Mouse (Mus musculus) hindbrain, embryonic 13.5 days (tissue): ENCODE results near the gene Pnkd. TPM values are rescaled to one million over a fixed set of nuclear protein-coding genes. Genes with fewer than 3 reads are reported as not detected.
A peak's percentile ranks its signal among the peaks of the same experiment; 100 is the strongest.

Experiments used
- ATAC-seq: fragments of 200-750 bp; cut with Nextera tagmentation; 2 replicates; pipeline ENCODE4 v1.8.0; 2017; ENCODE audit warnings: moderate TSS enrichment; ENCODE audit not compliant: low FRiP score
- H3K27ac ChIP-seq: fragments of 300-500 bp; sonication (generic); 2 replicates; pipeline ENCODE4 v1.5.1; 2015; ENCODE audit warnings: inconsistent platforms, mild to moderate bottlenecking, moderate library complexity
- H3K27me3 ChIP-seq: fragments of 300-500 bp; sonication (generic); 2 replicates; pipeline ENCODE4 v1.6.1; 2015; ENCODE audit warnings: mild to moderate bottlenecking, inconsistent platforms
- H3K36me3 ChIP-seq: fragments of 300-500 bp; sonication (generic); 2 replicates; pipeline ENCODE4 v1.6.1; 2015; ENCODE audit warnings: mild to moderate bottlenecking, inconsistent platforms
- H3K4me1 ChIP-seq: fragments of 300-500 bp; sonication (generic); replicated peaks from 2 replicates; pipeline ENCODE4 v1.6.1; 2015; ENCODE audit warnings: inconsistent platforms
- H3K4me2 ChIP-seq: fragments of 300-500 bp; sonication (generic); 2 replicates; pipeline ENCODE4 v1.6.1; 2015; ENCODE audit warnings: inconsistent platforms, mild to moderate bottlenecking, moderate library complexity
- H3K4me3 ChIP-seq: fragments of 300-500 bp; sonication (generic); 2 replicates; pipeline ENCODE4 v1.5.1; 2015; ENCODE audit warnings: mild to moderate bottlenecking, inconsistent platforms
- H3K9ac ChIP-seq: fragments of 300-500 bp; sonication (generic); 2 replicates; pipeline ENCODE4 v1.6.1; 2015; ENCODE audit warnings: mild to moderate bottlenecking, inconsistent platforms
- H3K9me3 ChIP-seq: fragments of 300-500 bp; sonication (generic); 2 replicates; pipeline ENCODE4 v1.6.1; 2016; ENCODE audit warnings: inconsistent platforms
- WGBS: fragments of 180-500 bp; shearing (Covaris S2); methylation state at CpG from one replicate; pipeline ENCODE4 v1.1.7; 2015; 5-methylcytosine and 5-hydroxymethylcytosine counted together
- polyA plus RNA-seq: library from polyadenylated mRNA; unstranded; fragments of >200 nt; fragmentation: Nextera tagmentation; extraction: Ambion mirVana; gene quantifications from 2 replicates; pipeline ENCODE4 v1.2.1, GENCODE M21; 2015

Gene Pnkd
- polyA plus RNA-seq, 1 experiment from 2014 or later, result 98.2 TPM

DNA sequence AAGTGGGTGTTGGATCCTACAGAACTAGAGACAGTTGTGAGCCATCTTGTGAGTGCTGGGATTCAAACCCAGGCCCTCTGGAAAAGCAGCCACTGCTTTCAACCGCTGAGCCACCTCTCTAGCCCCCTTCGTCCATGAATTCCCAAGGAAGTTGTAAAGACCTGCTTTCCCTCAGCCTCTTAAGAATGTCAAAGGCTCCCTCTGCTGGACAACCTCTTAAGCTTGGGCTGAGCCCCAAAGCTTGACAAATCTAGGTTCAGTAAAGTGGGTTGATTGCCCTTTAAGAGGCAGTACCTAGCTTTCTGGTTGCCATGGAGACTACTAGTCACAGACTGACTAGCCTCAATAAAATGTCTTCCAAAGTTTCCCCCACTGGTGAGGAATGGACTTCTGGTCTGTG lies 77.1 kb downstream of the Pnkd start, which contains the start of gene Catip:
TSS of gene Catip (plus strand) at position 297 of the 400 bp plus-strand sequence.
- Histone ChIP-seq H3K4me2 (no peak within 1 kb of the TSS), H3K4me1 (peaks cover 3% of the 10 kb centered on the region; the same call in 1 of the 2 replicates), H3K27me3 (no peaks in the 10 kb centered on the region), H3K4me3 (no peak within 1 kb of the TSS), H3K9ac (no peak within 1 kb of the TSS), H3K36me3 (no peaks in the 10 kb centered on the region), H3K9me3 (no peaks in the 10 kb centered on the region), H3K27ac (no peak within 1 kb of the TSS)
- ATAC-seq, result peak; percentile 59
- WGBS, result 2% methylated on average over 2 of the region's 2 CpGs

- peaks cover 3% of the 10 kb centered on the region; the same call in 1 of the 2 replicates for H3K4me1 ChIP-seq
- no peak overlapping the region for H3K4me2 ChIP-seq
- WGBS, result 69% methylated on average over 17 of the region's 17 CpGs
- ATAC-seq, result peak; percentile 67
- H3K27me3 ChIP-seq, result peaks cover 1% of the 10 kb centered on the region; the same call in 1 of the 2 replicates
- no peak overlapping the region for H3K27ac ChIP-seq
- H3K9me3 ChIP-seq, result no peaks in the 10 kb centered on the region
- no peak overlapping the region for H3K9ac ChIP-seq
- H3K36me3 ChIP-seq, result no peaks in the 10 kb centered on the region
- H3K4me3 ChIP-seq, result no peak overlapping the region
Observed at GRCm38 (mm10) chr1:74362325-74363229, 77.8 kb downstream of the Pnkd start.

GRCm38 (mm10) chr1:74363437-74363836 lies 78.7 kb downstream of the Pnkd start:
- 79% methylated on average over 5 of the region's 5 CpGs for WGBS
- Histone ChIP-seq H3K4me1 (peaks cover 10% of the 10 kb centered on the region), H3K4me2 (no peak overlapping the region), H3K9me3 (no peaks in the 10 kb centered on the region), H3K27me3 (peaks cover 4% of the 10 kb centered on the region; the same call in 1 of the 2 replicates), H3K27ac (no peak overlapping the region), H3K9ac (no peak overlapping the region), H3K4me3 (no peak overlapping the region), H3K36me3 (no peaks in the 10 kb centered on the region)
- ATAC-seq, result no peak

GRCm38 (mm10) chr1:74364270-74364669 lies 79.5 kb downstream of the Pnkd start:
- Histone ChIP-seq H3K36me3 (no peaks in the 10 kb centered on the region), H3K27ac (no peak overlapping the region), H3K4me2 (no peak overlapping the region), H3K4me1 (peaks cover 11% of the 10 kb centered on the region), H3K9me3 (no peaks in the 10 kb centered on the region), H3K27me3 (peaks cover 4% of the 10 kb centered on the region; the same call in 1 of the 2 replicates), H3K9ac (no peak overlapping the region), H3K4me3 (no peak overlapping the region)
- ATAC-seq, result no peak
- WGBS, result 77% methylated on average over 8 of the region's 8 CpGs

- WGBS, result 23% methylated on average over 34 of the region's 34 CpGs
- H3K9ac ChIP-seq, result peak overlapping the region; percentile 63; the same call in 1 of the 2 replicates
Observed at GRCm38 (mm10) chr1:74367886-74368645, 83.3 kb downstream of the Pnkd start.

GRCm38 (mm10) chr1:74370040-74370439 lies 85.3 kb downstream of the Pnkd start:
- peaks cover 8% of the 10 kb centered on the region for H3K4me1 ChIP-seq
- H3K4me2 ChIP-seq, result no peak overlapping the region
- 55% methylated on average over 4 of the region's 4 CpGs for WGBS
- peaks cover 4% of the 10 kb centered on the region; the same call in 1 of the 2 replicates for H3K27me3 ChIP-seq
- H3K9me3 ChIP-seq, result no peaks in the 10 kb centered on the region
- no peaks in the 10 kb centered on the region for H3K36me3 ChIP-seq
- no peak overlapping the region for H3K4me3 ChIP-seq
- no peak overlapping the region for H3K9ac ChIP-seq
- no peak for ATAC-seq
- H3K27ac ChIP-seq, result no peak overlapping the region

More at GRCm38 (mm10) chr1:74367886-74368645, 83.3 kb downstream of the Pnkd start:
- Histone ChIP-seq H3K36me3 (no peaks in the 10 kb centered on the region), H3K9me3 (no peaks in the 10 kb centered on the region), H3K27me3 (peaks cover 4% of the 10 kb centered on the region; the same call in 1 of the 2 replicates), H3K27ac (no peak overlapping the region), H3K4me1 (peaks cover 8% of the 10 kb centered on the region), H3K4me2 (peak overlapping the region; percentile 57), H3K4me3 (peak overlapping the region; percentile 26)
- peak; percentile 66 for ATAC-seq

DNA sequence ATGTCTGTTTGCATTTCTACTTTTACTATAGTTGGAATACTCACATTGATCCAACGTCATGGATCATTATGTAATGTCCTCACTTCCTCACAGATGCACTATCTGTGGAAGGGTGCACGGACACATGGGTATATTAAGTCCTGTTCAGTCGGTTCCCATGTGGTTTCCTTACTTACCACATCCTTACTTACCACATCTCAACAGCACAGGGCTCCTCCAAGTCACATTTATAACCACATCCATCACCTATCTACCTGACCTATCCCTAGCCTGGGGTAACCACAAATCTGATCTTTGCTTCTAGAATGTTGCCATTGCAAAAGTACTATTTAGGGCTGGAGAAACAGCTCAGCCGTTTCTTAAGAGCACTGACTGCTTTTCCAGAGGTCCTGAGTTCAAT lies 88.6 kb downstream of the Pnkd start:
- 81% methylated on average over 4 of the region's 4 CpGs for WGBS
- Histone ChIP-seq H3K36me3 (no peaks in the 10 kb centered on the region), H3K9ac (no peak overlapping the region), H3K4me1 (peaks cover 2% of the 10 kb centered on the region), H3K27ac (no peak overlapping the region), H3K4me3 (no peak overlapping the region), H3K4me2 (no peak overlapping the region), H3K9me3 (no peaks in the 10 kb centered on the region), H3K27me3 (0 out of 2 replicates have a peak, but pooled peaks cover 3% of the 10 kb centered on the region)
- ATAC-seq, result no peak

DNA sequence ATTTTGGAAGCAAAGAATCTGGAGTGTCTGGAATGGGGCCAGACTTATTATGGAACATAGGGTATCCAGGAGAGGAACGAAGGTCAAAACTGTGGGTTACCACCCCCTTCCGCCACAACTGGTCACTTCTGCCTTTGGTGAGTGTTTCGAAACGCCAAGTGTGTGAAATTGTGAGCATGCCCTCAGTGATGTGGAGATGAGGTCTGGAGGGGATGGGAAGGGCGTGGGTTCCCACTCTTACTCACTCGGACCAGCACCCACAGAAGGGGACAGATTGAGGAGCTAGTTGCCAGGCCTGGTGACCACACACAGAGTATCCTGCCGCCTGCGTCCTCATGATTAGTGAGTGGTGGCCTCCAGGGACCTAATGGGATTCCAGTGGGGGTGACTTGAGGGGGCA lies 90.2 kb downstream of the Pnkd start, which contains the start of gene Slc11a1:
TSS of gene Slc11a1 (plus strand) at position 216 of the 400 bp plus-strand sequence.
- no peaks in the 10 kb centered on the region; the same call in 1 of the 2 replicates for H3K4me1 ChIP-seq
- no peak for ATAC-seq
- no peak within 1 kb of the TSS for H3K4me2 ChIP-seq
- no peak within 1 kb of the TSS for H3K9ac ChIP-seq
- no peaks in the 10 kb centered on the region for H3K36me3 ChIP-seq
- no peak within 1 kb of the TSS; the same call in 1 of the 2 replicates for H3K27ac ChIP-seq
- H3K4me3 ChIP-seq, result no peak within 1 kb of the TSS
- WGBS, result 75% methylated on average over 8 of the region's 8 CpGs
- no peaks in the 10 kb centered on the region for H3K9me3 ChIP-seq
- 0 out of 2 replicates have a peak, but pooled peaks cover 3% of the 10 kb centered on the region for H3K27me3 ChIP-seq

DNA sequence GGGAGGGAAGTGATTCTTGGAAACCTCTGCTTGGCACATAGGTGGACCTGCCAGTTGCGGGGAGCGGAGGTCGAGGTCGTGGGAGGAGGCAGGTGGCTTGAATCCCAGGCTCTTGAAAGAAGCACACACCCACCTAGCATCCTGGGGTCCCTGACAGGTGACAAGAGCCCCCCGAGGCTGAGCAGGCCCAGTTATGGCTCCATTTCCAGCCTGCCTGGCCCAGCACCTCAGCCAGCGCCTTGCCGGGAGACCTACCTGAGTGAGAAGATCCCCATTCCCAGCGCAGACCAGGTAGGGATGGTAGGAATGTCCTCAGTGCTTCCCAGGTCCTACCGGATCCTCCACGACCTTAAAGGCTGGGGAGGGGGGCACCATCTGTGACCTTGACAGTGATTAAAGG lies 90.8 kb downstream of the Pnkd start:
- no peak for ATAC-seq
- H3K4me3 ChIP-seq, result no peak overlapping the region
- no peak overlapping the region for H3K4me2 ChIP-seq
- no peaks in the 10 kb centered on the region for H3K36me3 ChIP-seq
- WGBS, result 78% methylated on average over 10 of the region's 10 CpGs
- H3K4me1 ChIP-seq, result no peaks in the 10 kb centered on the region; the same call in 1 of the 2 replicates
- H3K9me3 ChIP-seq, result no peaks in the 10 kb centered on the region
- H3K27me3 ChIP-seq, result 0 out of 2 replicates have a peak, but pooled peaks cover 3% of the 10 kb centered on the region
- no peak overlapping the region; the same call in 1 of the 2 replicates for H3K27ac ChIP-seq
- no peak overlapping the region for H3K9ac ChIP-seq

DNA sequence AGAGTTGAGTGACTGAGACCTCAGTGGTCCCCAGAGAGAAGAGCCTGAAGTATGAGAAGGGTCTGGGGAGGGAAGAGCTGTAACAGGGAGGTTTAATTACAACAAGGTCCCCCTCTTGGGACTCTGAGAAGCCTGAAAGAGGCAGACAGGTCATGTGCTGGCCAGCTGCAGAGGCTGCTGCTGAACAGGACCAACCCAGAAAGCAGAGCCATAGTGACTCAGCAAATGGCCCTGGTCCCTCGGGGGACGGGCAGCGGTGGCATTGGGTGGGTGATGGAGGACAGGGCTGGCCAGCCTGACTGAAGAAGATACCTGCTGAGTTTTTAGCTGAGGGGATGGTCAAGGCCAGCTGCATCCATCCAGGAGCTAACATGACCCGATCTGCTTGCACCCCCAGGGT lies 91.7 kb downstream of the Pnkd start:
- 0 out of 2 replicates have a peak, but pooled peaks cover 3% of the 10 kb centered on the region for H3K27me3 ChIP-seq
- no peaks in the 10 kb centered on the region; the same call in 1 of the 2 replicates for H3K4me1 ChIP-seq
- H3K4me2 ChIP-seq, result no peak overlapping the region
- no peak overlapping the region for H3K27ac ChIP-seq
- no peak overlapping the region for H3K4me3 ChIP-seq
- no peaks in the 10 kb centered on the region for H3K9me3 ChIP-seq
- WGBS, result 81% methylated on average over 4 of the region's 4 CpGs
- H3K9ac ChIP-seq, result no peak overlapping the region
- no peaks in the 10 kb centered on the region for H3K36me3 ChIP-seq
- ATAC-seq, result no peak

DNA sequence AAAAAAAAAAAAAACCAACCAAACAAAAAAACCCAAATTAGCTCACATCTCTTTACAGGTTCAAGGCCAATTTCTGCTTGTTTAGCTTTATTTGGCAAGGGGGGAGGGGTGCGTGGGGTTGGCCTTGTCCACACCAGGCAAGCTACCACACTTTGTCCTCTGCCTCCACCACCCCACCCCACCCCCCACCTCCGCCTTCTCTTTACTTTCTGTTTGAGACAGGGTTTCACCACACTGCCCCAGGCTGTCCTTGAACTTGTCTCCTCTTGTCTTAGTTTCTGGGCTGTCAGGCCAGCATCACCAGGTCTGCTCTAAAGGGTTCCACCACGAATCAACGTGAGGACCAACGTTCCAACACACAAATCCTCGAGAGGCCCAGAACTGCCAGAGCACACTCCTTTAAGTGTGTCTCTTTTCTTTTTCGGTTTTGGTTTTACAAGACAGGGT lies 94.4 kb downstream of the Pnkd start:
- no peak overlapping the region for H3K9ac ChIP-seq
- 0 out of 2 replicates have a peak, but pooled peaks cover 3% of the 10 kb centered on the region for H3K27me3 ChIP-seq
- no peak for ATAC-seq
- WGBS, result 89% methylated on average over 7 of the region's 7 CpGs
- no peaks in the 10 kb centered on the region for H3K9me3 ChIP-seq
- no peaks in the 10 kb centered on the region for H3K36me3 ChIP-seq
- H3K4me3 ChIP-seq, result no peak overlapping the region
- no peak overlapping the region for H3K4me2 ChIP-seq
- no peaks in the 10 kb centered on the region; the same call in 1 of the 2 replicates for H3K4me1 ChIP-seq
- H3K27ac ChIP-seq, result no peak overlapping the region

- no peak for ATAC-seq
- 92% methylated on average over 5 of the region's 5 CpGs for WGBS
- H3K27me3 ChIP-seq, result 0 out of 2 replicates have a peak, but pooled peaks cover 3% of the 10 kb centered on the region
- H3K9ac ChIP-seq, result no peak overlapping the region
- H3K4me3 ChIP-seq, result no peak overlapping the region
- H3K9me3 ChIP-seq, result no peaks in the 10 kb centered on the region
- H3K36me3 ChIP-seq, result no peaks in the 10 kb centered on the region
- H3K4me1 ChIP-seq, result no peaks in the 10 kb centered on the region; the same call in 1 of the 2 replicates
- no peak overlapping the region for H3K27ac ChIP-seq
- H3K4me2 ChIP-seq, result no peak overlapping the region
Observed at GRCm38 (mm10) chr1:74380484-74380883, 95.8 kb downstream of the Pnkd start.
